Mouse (Mus musculus) olfactory bulb, adult 2 months (tissue): Measurements from ENCODE around the gene Efna4. TPM values are rescaled to one million over a fixed set of nuclear protein-coding genes. Genes with fewer than 3 reads are reported as not detected.

Source experiments
- H3K27ac ChIP-seq: fragments of 200-500 bp; 2 replicates; pipeline ENCODE4 v1.5.1; 2012; ENCODE audit warnings: low read depth, low read length; ENCODE audit not compliant: insufficient read depth
- H3K4me1 ChIP-seq: fragments of 200-500 bp; 2 replicates; pipeline ENCODE4 v1.6.1; 2012; ENCODE audit warnings: low read length; ENCODE audit not compliant: control insufficient read depth, insufficient read depth
- H3K4me3 ChIP-seq: fragments of 200-500 bp; 2 replicates; pipeline ENCODE4 v1.5.1; 2012; ENCODE audit warnings: mild to moderate bottlenecking, low read depth, low read length, moderate library complexity; ENCODE audit not compliant: insufficient read depth
- CTCF ChIP-seq: fragments of 200-500 bp; IDR thresholded peaks from 2 replicates; pipeline ENCODE4 v1.5.1; 2012; ENCODE audit warnings: low read depth, mild to moderate bottlenecking, low read length, moderate library complexity; ENCODE audit not compliant: insufficient read depth
- POLR2A ChIP-seq: fragments of 200-500 bp; IDR thresholded peaks from 2 replicates; pipeline ENCODE4 v1.6.1; 2012; ENCODE audit warnings: mild to moderate bottlenecking, low read depth, low read length, moderate library complexity; ENCODE audit not compliant: insufficient read depth
- WGBS: fragments of 180-500 bp; shearing (Covaris S2); methylation state at CpG from one replicate; pipeline ENCODE4 v1.1.7; 2018; 5-methylcytosine and 5-hydroxymethylcytosine counted together
- polyA plus RNA-seq: library from polyadenylated mRNA; stranded (reverse); fragments of >200 nt; gene quantifications from 2 replicates; pipeline ENCODE4 v1.2.4, GENCODE M21; 2012; ENCODE audit warnings: low replicate concordance; ENCODE audit not compliant: missing spikeins, insufficient read depth, insufficient read length

The Efna4 gene
- polyA plus RNA-seq, 1 experiment: not detected

GRCm38 (mm10) chr3:89348911-89349868 lies 11.4 kb upstream of the Efna4 start:
- H3K4me1 ChIP-seq: peaks cover 12% of the 10 kb centered on the region
- H3K4me3 ChIP-seq: peak overlapping the region; percentile 53
- WGBS: 2% methylated on average over 38 of the region's 38 CpGs
- TF ChIP-seq POLR2A (no peak), CTCF (no peak)
- H3K27ac ChIP-seq: 0 out of 2 replicates have a peak overlapping the region, but pooled peaks have one; percentile 13

GRCm38 (mm10) chr3:89347916-89348315 lies 10.1 kb upstream of the Efna4 start:
- H3K4me3 ChIP-seq: no peak overlapping the region
- 82% methylated on average over 1 of the region's 1 CpGs for WGBS
- H3K4me1 ChIP-seq: peaks cover 12% of the 10 kb centered on the region
- no peak overlapping the region for H3K27ac ChIP-seq
- TF ChIP-seq POLR2A (no peak), CTCF (no peak)

- 88% methylated on average over 10 of the region's 10 CpGs for WGBS
- H3K27ac ChIP-seq: no peak overlapping the region
- TF ChIP-seq CTCF: no peak
- no peak for TF ChIP-seq POLR2A
- H3K4me1 ChIP-seq: peaks cover 12% of the 10 kb centered on the region
- no peak overlapping the region for H3K4me3 ChIP-seq
These were observed 9.2 kb upstream of the Efna4 start for GRCm38 (mm10) chr3:89346815-89347540.

- 53% methylated on average over 7 of the region's 7 CpGs for WGBS
- Histone ChIP-seq H3K27ac (no peak overlapping the region), H3K4me1 (peaks cover 9% of the 10 kb centered on the region), H3K4me3 (no peak overlapping the region)
- TF ChIP-seq CTCF: no peak
- no peak for TF ChIP-seq POLR2A
These were observed 5.5 kb upstream of the Efna4 start for GRCm38 (mm10) chr3:89343279-89343678.

GRCm38 (mm10) chr3:89341794-89342193 lies 4.0 kb upstream of the Efna4 start:
- Histone ChIP-seq H3K4me3 (no peak overlapping the region), H3K4me1 (peaks cover 16% of the 10 kb centered on the region), H3K27ac (no peak overlapping the region)
- TF ChIP-seq POLR2A (no peak), CTCF (no peak)
- 40% methylated on average over 4 of the region's 4 CpGs for WGBS

GRCm38 (mm10) chr3:89340465-89340864 lies 2.6 kb upstream of the Efna4 start:
- peak overlapping the region; percentile 23; the same call in 1 of the 2 replicates for H3K4me3 ChIP-seq
- no peak overlapping the region for H3K27ac ChIP-seq
- WGBS: 8% methylated on average over 11 of the region's 11 CpGs
- peaks cover 16% of the 10 kb centered on the region for H3K4me1 ChIP-seq
- TF ChIP-seq POLR2A: no peak
- TF ChIP-seq CTCF: peak; percentile 78

- no peak overlapping the region for H3K27ac ChIP-seq
- peak; percentile 46 for TF ChIP-seq CTCF
- no peak for TF ChIP-seq POLR2A
- H3K4me1 ChIP-seq: peaks cover 16% of the 10 kb centered on the region
- WGBS: 44% methylated on average over 8 of the region's 8 CpGs
- H3K4me3 ChIP-seq: no peak overlapping the region
These were observed 1.6 kb upstream of the Efna4 start for GRCm38 (mm10) chr3:89339416-89339815.

GRCm38 (mm10) chr3:89337062-89337720 lies 637 bp downstream of the Efna4 start:
- WGBS: 6% methylated on average over 21 of the region's 21 CpGs
- H3K27ac ChIP-seq: no peak overlapping the region
- TF ChIP-seq CTCF (no peak), POLR2A (no peak)
- H3K4me1 ChIP-seq: peaks cover 25% of the 10 kb centered on the region
- H3K4me3 ChIP-seq: peak overlapping the region; percentile 60
